Mouse (Mus musculus) Muller cell, postnatal 12 days (primary cell): ENCODE measurements around the gene Gpr176.
A peak's percentile ranks its signal among the peaks of the same experiment; 100 is the strongest.

Experiments
- DNase-seq: peaks from one replicate; pipeline ENCODE4 v3.0.0-alpha.2; 2015; ENCODE audit errors: inconsistent ontology term

Gpr176 gene

GRCm38 (mm10) chr2:118373572-118374279 lies 507 bp upstream of the Gpr176 start:
- DNase-seq = peak; percentile 85

GRCm38 (mm10) chr2:118372561-118372900 lies 688 bp downstream of the Gpr176 start:
- DNase-seq = peak; percentile 57

- DNase-seq = peak; percentile 54
Observed at GRCm38 (mm10) chr2:118371841-118372240, 1.4 kb downstream of the Gpr176 start.

GRCm38 (mm10) chr2:118355138-118355719 lies 18.0 kb downstream of the Gpr176 start:
- DNase-seq = no peak

- DNase-seq = peak; percentile 73
Observed at GRCm38 (mm10) chr2:118353916-118354403, 19.3 kb downstream of the Gpr176 start.

GRCm38 (mm10) chr2:118353498-118353897 lies 19.7 kb downstream of the Gpr176 start:
- peak; percentile 95 for DNase-seq

- DNase-seq = no peak
Observed at GRCm38 (mm10) chr2:118345535-118345934, 27.7 kb downstream of the Gpr176 start.

GRCm38 (mm10) chr2:118343897-118344296 lies 29.3 kb downstream of the Gpr176 start:
- DNase-seq = no peak

GRCm38 (mm10) chr2:118341295-118341694 lies 31.9 kb downstream of the Gpr176 start:
- no peak for DNase-seq

GRCm38 (mm10) chr2:118336084-118336483 lies 37.1 kb downstream of the Gpr176 start:
- DNase-seq = no peak

GRCm38 (mm10) chr2:118322663-118323062 lies 50.6 kb downstream of the Gpr176 start:
- no peak for DNase-seq

- no peak for DNase-seq
Observed at GRCm38 (mm10) chr2:118321804-118322203, 51.4 kb downstream of the Gpr176 start.

- no peak for DNase-seq
Observed at GRCm38 (mm10) chr2:118321094-118321493, 52.1 kb downstream of the Gpr176 start.

GRCm38 (mm10) chr2:118320519-118320918 lies 52.7 kb downstream of the Gpr176 start:
- DNase-seq = no peak

- DNase-seq = no peak
Observed at GRCm38 (mm10) chr2:118319176-118319575, 54.0 kb downstream of the Gpr176 start.

- DNase-seq = no peak
Observed at GRCm38 (mm10) chr2:118316939-118317338, 56.3 kb downstream of the Gpr176 start.

GRCm38 (mm10) chr2:118315656-118316402 lies 57.4 kb downstream of the Gpr176 start:
- DNase-seq = no peak

GRCm38 (mm10) chr2:118307561-118307960 lies 65.7 kb downstream of the Gpr176 start:
- no peak for DNase-seq

GRCm38 (mm10) chr2:118306966-118307365 lies 66.3 kb downstream of the Gpr176 start:
- DNase-seq = no peak

GRCm38 (mm10) chr2:118306522-118306895 lies 66.7 kb downstream of the Gpr176 start:
- DNase-seq = no peak

GRCm38 (mm10) chr2:118305827-118306521 lies 67.2 kb downstream of the Gpr176 start:
- no peak for DNase-seq

- no peak for DNase-seq
Observed at GRCm38 (mm10) chr2:118303456-118303855, 69.8 kb downstream of the Gpr176 start.
